Mouse (Mus musculus) cerebellum, adult 9-11 months (tissue): ENCODE measurements around the gene Cebpb.

Source experiments
- DNase-seq: peaks from one replicate; pipeline ENCODE4 v3.0.0; 2022

The Cebpb gene

DNA sequence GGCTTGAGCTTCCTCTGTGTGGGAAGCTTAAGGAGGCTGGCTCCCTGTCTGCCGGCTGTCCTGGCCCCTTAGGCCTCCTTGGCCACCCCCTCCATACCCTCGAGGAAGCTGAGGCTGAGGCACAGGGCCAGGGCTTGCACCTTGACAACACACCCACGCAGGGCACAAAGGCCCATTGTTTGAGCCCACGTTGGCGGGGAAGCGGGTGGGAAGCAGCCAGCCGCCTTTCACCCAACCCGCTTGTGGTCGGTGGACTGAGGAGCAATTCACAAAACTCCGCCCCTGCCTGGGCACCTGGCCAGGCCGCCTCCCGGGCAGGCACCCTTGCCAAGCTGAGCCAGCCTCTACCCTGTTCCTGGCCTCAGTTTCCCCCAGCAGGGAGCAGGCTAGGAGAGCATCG, 38.4 kb downstream of the Cebpb start:
- peak; percentile 18 for DNase-seq

DNA sequence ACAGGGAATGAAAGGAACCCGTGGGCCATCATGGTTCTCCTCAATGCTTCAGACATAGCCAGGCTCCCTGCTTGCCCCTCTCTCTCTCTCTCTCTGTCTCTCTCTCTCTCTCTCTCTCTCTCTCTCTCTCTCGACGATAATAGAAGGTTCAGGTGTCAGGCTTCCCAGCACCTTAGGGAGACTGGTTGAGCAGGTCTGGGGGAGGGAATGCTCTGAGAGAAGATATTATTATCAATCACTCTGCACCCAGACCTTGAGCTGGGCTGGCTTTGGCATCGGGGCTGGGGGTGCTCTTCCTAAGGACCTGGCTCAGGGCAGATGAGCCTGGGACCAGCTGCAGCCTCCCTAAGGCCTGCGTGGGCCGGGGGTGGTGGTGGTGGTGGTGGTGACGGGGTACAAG, 41.3 kb downstream of the Cebpb start:
- no peak for DNase-seq

GRCm38 (mm10) chr2:167731149-167731548, 42.4 kb downstream of the Cebpb start:
- no peak for DNase-seq

DNA sequence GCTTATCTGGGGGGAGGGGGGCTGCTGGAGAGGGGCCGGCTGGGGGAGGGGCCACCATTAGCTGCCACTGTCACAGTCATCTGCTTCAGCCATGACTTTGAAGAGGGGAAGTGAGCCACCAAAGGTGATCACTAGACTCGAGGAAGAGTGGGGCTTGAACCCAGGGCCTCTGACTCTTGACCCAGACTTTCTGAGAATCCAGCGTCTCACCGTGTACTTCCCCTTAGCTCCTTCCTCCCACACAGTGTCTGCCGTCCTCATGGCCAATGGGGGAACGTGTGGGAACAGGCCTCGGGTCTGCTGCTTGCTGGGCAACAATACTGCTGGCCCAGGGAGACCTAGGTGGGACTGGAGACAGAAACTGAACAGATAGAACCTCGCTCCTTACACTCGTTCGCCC, 46.1 kb downstream of the Cebpb start:
- no peak for DNase-seq

GRCm38 (mm10) chr2:167739030-167739429, 50.3 kb downstream of the Cebpb start:
- DNase-seq: no peak
